Mouse (Mus musculus) liver, embryonic 11.5 days (tissue): Measurements from ENCODE around the gene Dbh. TPM values are rescaled to one million over a fixed set of nuclear protein-coding genes. Genes with fewer than 3 reads are reported as not detected.

Experiments
- polyA plus RNA-seq: library from polyadenylated mRNA; unstranded; fragments of >200 nt; fragmentation: Nextera tagmentation; extraction: Ambion mirVana; gene quantifications from 2 replicates; pipeline ENCODE4 v1.2.1, GENCODE M21; 2014

Dbh gene
- polyA plus RNA-seq, 1 experiment from 2014 or later = 0.49 TPM

Other genes starting within 250 kb of the Dbh start
- 61.5 and 64.7 TPM in 2 replicates for gene Surf2, start 248.9 kb upstream of the Dbh start, polyA plus RNA-seq
- gene Surf1, start 248.7 kb upstream of the Dbh start, polyA plus RNA-seq = 56.5 and 58.3 TPM in 2 replicates
- gene Surf4, start 231.3 kb upstream of the Dbh start, polyA plus RNA-seq = 183 and 193 TPM in 2 replicates
- gene Stkld1, start 231.2 kb upstream of the Dbh start, polyA plus RNA-seq = 0.10 and 0.16 TPM in 2 replicates
- gene Rexo4, start 200.8 kb upstream of the Dbh start, polyA plus RNA-seq = 58.8 TPM in 2 replicates
- 0.43 and 0.63 TPM in 2 replicates for gene Adamts13, start 191.8 kb upstream of the Dbh start, polyA plus RNA-seq
- gene Cacfd1, start 155.3 kb upstream of the Dbh start, polyA plus RNA-seq = 32.6 and 32.9 TPM in 2 replicates
- gene Slc2a6, start 137.2 kb upstream of the Dbh start, polyA plus RNA-seq = 0.51 and 0.64 TPM in 2 replicates
- 0.12 and 0.13 TPM in 2 replicates for gene Mymk, start 93.1 kb upstream of the Dbh start, polyA plus RNA-seq
- 1.8 and 3.5 TPM in 2 replicates for gene Adamtsl2, start 85.9 kb upstream of the Dbh start, polyA plus RNA-seq
- gene Fam163b, start 22.7 kb upstream of the Dbh start, polyA plus RNA-seq = 0.14 and 0.29 TPM in 2 replicates
- 38.0 and 40.6 TPM in 2 replicates for gene Sardh, start 83.1 kb downstream of the Dbh start, polyA plus RNA-seq